Mouse (Mus musculus): ENCODE measurements around the gene Mipol1.

- TF ChIP-seq CTCF (IDR thresholded peaks at IDR 0.05; ENCODE audit: extremely low read depth, insufficient read depth, low read length) (no peak), POLR2A (IDR thresholded peaks at IDR 0.05; ENCODE audit: extremely low read depth, insufficient read depth, low read length) (no peak)
Measured at GRCm38 (mm10) chr12:57511127-57511526, 280.9 kb downstream of the Mipol1 start.

Data from cortical plate, adult 2 months (tissue).